In the genomic region with DNA sequence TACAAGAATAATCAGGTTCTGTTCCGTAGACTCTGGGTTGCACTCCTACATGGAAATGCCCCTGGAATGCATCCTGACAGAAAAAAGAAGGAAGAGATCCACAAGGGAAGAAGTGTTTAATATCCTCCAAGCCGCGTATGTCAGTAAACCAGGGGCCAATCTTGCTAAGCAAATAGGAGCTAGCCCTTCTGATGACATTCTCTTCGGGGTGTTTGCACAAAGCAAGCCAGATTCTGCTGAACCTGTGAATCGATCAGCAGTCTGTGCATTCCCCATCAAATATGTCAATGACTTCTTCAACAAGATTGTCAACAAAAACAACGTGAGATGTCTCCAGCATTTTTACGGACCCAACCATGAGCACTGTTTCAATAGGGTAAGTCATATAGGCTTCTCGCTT, we compare ENCODE assay signal across 18 mouse cellular contexts.
"Had no signal": no experiment of that assay in that cellular context is flagged by ENCODE, and none has a peak within 500 bp of the region (broad histone marks: within the 10 kb centered on the region; RNA-seq: fewer than 3 reads in every experiment).

No protein-coding gene starts in this region.

- H3K4me1 ChIP-seq: midbrain, embryonic 10.5 days; midbrain, embryonic 12.5 days; neural tube, embryonic 15.5 days had no signal

- H3K4me3 ChIP-seq: midbrain, embryonic 10.5 days; midbrain, embryonic 12.5 days; myocyte; neural tube, embryonic 13.5 days; neural tube, embryonic 15.5 days had no signal

- H3K9ac ChIP-seq: lung, embryonic 14.5 days; midbrain, embryonic 12.5 days; neural tube, embryonic 13.5 days; neural tube, embryonic 15.5 days had no signal

- H3K4me2 ChIP-seq: lung, embryonic 14.5 days; midbrain, embryonic 12.5 days; neural tube, embryonic 13.5 days; neural tube, embryonic 15.5 days had no signal

- H3K36me3 ChIP-seq: midbrain, embryonic 10.5 days; midbrain, embryonic 12.5 days; neural tube, embryonic 13.5 days; neural tube, embryonic 15.5 days had no signal

- ATAC-seq: midbrain, embryonic 16.5 days had no signal

- H3K27ac ChIP-seq: midbrain, embryonic 10.5 days; midbrain, embryonic 12.5 days; neural tube, embryonic 13.5 days; neural tube, embryonic 15.5 days had no signal

- DNase-seq: lung, embryonic 14.5 days; lung, postnatal 10 days; lung, postnatal 4 days; midbrain, embryonic 14.5 days; retina, postnatal 1 day; right cerebral cortex, adult 18-20 months; right cerebral cortex, postnatal 25 days; right cerebral cortex, postnatal 4 days; spleen, adult 18-20 months; thymus, adult 18-20 months; thymus, postnatal 14 days; thymus, postnatal 36 days had no signal

- H3K27me3 ChIP-seq: midbrain, embryonic 12.5 days; neural tube, embryonic 13.5 days; neural tube, embryonic 15.5 days had no signal

- H3K9me3 ChIP-seq: midbrain, embryonic 10.5 days; midbrain, embryonic 12.5 days; neural tube, embryonic 13.5 days; neural tube, embryonic 15.5 days had no signal
